16 mouse cellular contexts compared by ENCODE assay signal in the genomic region with DNA sequence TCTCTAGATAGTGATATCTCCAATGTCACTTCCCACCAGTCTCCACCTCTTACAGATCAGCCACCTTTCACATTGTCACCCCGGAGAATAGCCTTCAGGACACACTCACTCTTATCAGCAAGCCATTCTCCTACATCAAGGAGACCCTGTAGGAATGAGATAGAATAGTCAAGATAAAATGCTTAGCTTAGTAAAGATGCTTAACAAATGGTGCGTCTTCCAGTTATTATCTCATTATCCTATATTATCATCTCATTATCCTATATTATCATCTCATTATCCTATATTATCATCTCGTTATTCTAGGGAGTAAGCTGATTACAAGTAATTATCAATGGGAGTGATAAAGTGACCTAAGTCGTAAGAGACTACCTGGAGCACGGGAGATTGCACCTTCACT.
"Had no signal": no experiment of that assay in that cellular context is flagged by ENCODE, and none has a peak within 500 bp of the region (broad histone marks: within the 10 kb centered on the region; RNA-seq: fewer than 3 reads in every experiment).

No protein-coding gene starts in this region.

- H3K4me1 ChIP-seq: stomach, embryonic 15.5 days had no signal

- H3K4me3 ChIP-seq: midbrain, embryonic 10.5 days; midbrain, embryonic 12.5 days; midbrain, embryonic 15.5 days; myocyte; neural tube, embryonic 13.5 days; neural tube, embryonic 15.5 days; stomach, embryonic 15.5 days had no signal

- H3K36me3 ChIP-seq: midbrain, embryonic 10.5 days; midbrain, embryonic 12.5 days; midbrain, embryonic 15.5 days; neural tube, embryonic 13.5 days; neural tube, embryonic 15.5 days; stomach, embryonic 15.5 days had no signal

- H3K27me3 ChIP-seq: neural tube, embryonic 13.5 days; neural tube, embryonic 15.5 days; stomach, embryonic 15.5 days had no signal

- H3K9me3 ChIP-seq: midbrain, embryonic 10.5 days; midbrain, embryonic 12.5 days; midbrain, embryonic 15.5 days; neural tube, embryonic 13.5 days; neural tube, embryonic 15.5 days; stomach, embryonic 15.5 days had no signal

- ATAC-seq: midbrain, embryonic 15.5 days had no signal

- H3K27ac ChIP-seq: midbrain, embryonic 10.5 days; midbrain, embryonic 15.5 days; neural tube, embryonic 13.5 days; neural tube, embryonic 15.5 days; stomach, embryonic 15.5 days; stomach, postnatal 0 days had no signal

- H3K9ac ChIP-seq: lung, embryonic 14.5 days; midbrain, embryonic 12.5 days; midbrain, embryonic 15.5 days; neural tube, embryonic 13.5 days; neural tube, embryonic 15.5 days; stomach, embryonic 15.5 days had no signal

- DNase-seq: lung, adult 18-20 months; lung, embryonic 14.5 days; lung, postnatal 10 days; lung, postnatal 4 days; right cerebral cortex, postnatal 14 days; thymus, adult 2 months; thymus, postnatal 25 days; thymus, postnatal 4 days had no signal

- H3K4me2 ChIP-seq: lung, embryonic 14.5 days; midbrain, embryonic 12.5 days; midbrain, embryonic 15.5 days; neural tube, embryonic 13.5 days; neural tube, embryonic 15.5 days; stomach, embryonic 15.5 days had no signal
